Mouse (Mus musculus) MEL (cell line): ENCODE results near the gene Anapc11. TPM values are rescaled to one million over a fixed set of nuclear protein-coding genes. Genes with fewer than 3 reads are reported as not detected.

Experiments used
- DNase-seq: peaks from one replicate; pipeline ENCODE4 v3.0.0; 2011; ENCODE audit warnings: low read depth, low spot score
- H3K27ac ChIP-seq: 2 replicates; pipeline ENCODE4 v1.5.1; 2012; ENCODE audit warnings: low read depth, mild to moderate bottlenecking, control low read depth, low read length, moderate library complexity; ENCODE audit not compliant: control insufficient read depth
- H3K27me3 ChIP-seq, 2 experiments: fragments of 150-350 bp in 1 of 2; sonication (generic) in 1 of 2; 2 replicates each; pipeline ENCODE4 v1.6.1; 2012; ENCODE audit warnings: low read length in 2 of 2, mild to moderate bottlenecking in 2 of 2, improper control_type of control experiment in 1 of 2, moderate library complexity in 1 of 2; ENCODE audit not compliant: insufficient read depth in 2 of 2, control insufficient read depth in 1 of 2
- H3K36me3 ChIP-seq, 2 experiments: 2 replicates each; pipeline ENCODE4 v1.6.1; 2012 to 2014; ENCODE audit warnings: low read length in 2 of 2, improper control_type of control experiment in 1 of 2, inconsistent platforms in 1 of 2, mild to moderate bottlenecking in 1 of 2; ENCODE audit not compliant: insufficient read depth in 2 of 2, control insufficient read depth in 1 of 2
- H3K4me1 ChIP-seq, 2 experiments: fragments of 150-350 bp in 1 of 2; sonication (generic) in 1 of 2; 2 replicates each; pipeline ENCODE4 v1.6.1; 2012; ENCODE audit warnings: low read length in 2 of 2, improper control_type of control experiment in 1 of 2, mild to moderate bottlenecking in 1 of 2; ENCODE audit not compliant: insufficient read depth in 2 of 2, control insufficient read depth in 1 of 2
- H3K4me3 ChIP-seq, 2 experiments: fragments of 150-350 bp in 1 of 2; sonication (generic) in 1 of 2; 2 replicates each; pipeline ENCODE4 v1.5.1; 2012; ENCODE audit warnings: low read depth in 2 of 2, low read length in 2 of 2, mild to moderate bottlenecking in 2 of 2, moderate library complexity in 2 of 2, control low read depth in 1 of 2, improper control_type of control experiment in 1 of 2; ENCODE audit not compliant: control insufficient read depth in 1 of 2, insufficient read depth in 1 of 2
- H3K79me2 ChIP-seq: 2 replicates; pipeline ENCODE4 v1.6.1; 2012; ENCODE audit warnings: mild to moderate bottlenecking, low read length, moderate library complexity; ENCODE audit not compliant: control insufficient read depth, poor library complexity, insufficient read depth
- H3K9ac ChIP-seq: 2 replicates; pipeline ENCODE4 v1.6.1; 2012; ENCODE audit warnings: low read depth, mild to moderate bottlenecking, control low read depth, low read length, moderate library complexity; ENCODE audit not compliant: control insufficient read depth, poor library complexity, severe bottlenecking
- H3K9me3 ChIP-seq: fragments of 150-350 bp; sonication (generic); replicated peaks from 2 replicates; pipeline ENCODE4 v1.6.1; 2012; ENCODE audit warnings: mild to moderate bottlenecking, low read length, improper control_type of control experiment, moderate library complexity; ENCODE audit not compliant: insufficient read depth
- BHLHE40 ChIP-seq: IDR thresholded peaks from 2 replicates; pipeline ENCODE4 v1.6.1; 2012; ENCODE audit warnings: low read depth, mild to moderate bottlenecking, inconsistent platforms, low read length, improper control_type of control experiment, borderline replicate concordance
- CHD1 ChIP-seq: IDR thresholded peaks from 2 replicates; pipeline ENCODE4 v1.6.1; 2012; ENCODE audit warnings: low read depth, mild to moderate bottlenecking, inconsistent platforms, low read length, improper control_type of control experiment
- CTCF ChIP-seq, 3 experiments: IDR thresholded peaks in 2 of 3; conservative IDR thresholded peaks in 1 of 3; 2 replicates each; pipeline ENCODE4 v1.5.1; 2011 to 2012; ENCODE audit warnings: low read length in 3 of 3, low read depth in 2 of 3, mild to moderate bottlenecking in 2 of 3, improper control_type of control experiment in 1 of 3, inconsistent platforms in 1 of 3, mixed read lengths in 1 of 3, moderate library complexity in 1 of 3; ENCODE audit not compliant: control insufficient read depth in 1 of 3, insufficient read depth in 1 of 3, poor library complexity in 1 of 3, severe bottlenecking in 1 of 3
- E2F4 ChIP-seq: IDR thresholded peaks from 2 replicates; pipeline ENCODE4 v1.6.1; 2011; ENCODE audit warnings: low read depth, low read length, improper control_type of control experiment, borderline replicate concordance
- ETS1 ChIP-seq: IDR thresholded peaks from 2 replicates; pipeline ENCODE4 v1.6.1; 2012; ENCODE audit warnings: low read depth, mild to moderate bottlenecking, inconsistent platforms, low read length, improper control_type of control experiment, moderate library complexity
- GABPA ChIP-seq: IDR thresholded peaks from 2 replicates; pipeline ENCODE4 v1.6.1; 2012; ENCODE audit warnings: low read depth, mild to moderate bottlenecking, inconsistent platforms, low read length, improper control_type of control experiment, moderate library complexity
- HCFC1 ChIP-seq: IDR thresholded peaks from 2 replicates; pipeline ENCODE4 v1.6.1; 2012; ENCODE audit warnings: low read depth, mild to moderate bottlenecking, inconsistent platforms, low read length, improper control_type of control experiment, moderate library complexity
- JUND ChIP-seq: IDR thresholded peaks from 2 replicates; pipeline ENCODE4 v1.6.1; 2011; ENCODE audit warnings: low read depth, mild to moderate bottlenecking, improper control_type of control experiment, low read length
- MAX ChIP-seq: IDR thresholded peaks from 2 replicates; pipeline ENCODE4 v1.6.1; 2011; ENCODE audit warnings: low read length, improper control_type of control experiment
- MAZ ChIP-seq: IDR thresholded peaks from 2 replicates; pipeline ENCODE4 v1.6.1; 2012; ENCODE audit warnings: low read depth, mild to moderate bottlenecking, inconsistent platforms, low read length, improper control_type of control experiment
- MEF2A ChIP-seq: IDR thresholded peaks from 2 replicates; pipeline ENCODE4 v1.6.1; 2014; ENCODE audit warnings: low read depth, mild to moderate bottlenecking, inconsistent platforms, low read length, improper control_type of control experiment; ENCODE audit not compliant: poor library complexity, insufficient replicate concordance, severe bottlenecking; ENCODE audit errors: extremely low read depth
- MYC ChIP-seq: IDR thresholded peaks from 2 replicates; pipeline ENCODE4 v1.6.1; 2011; ENCODE audit warnings: low read depth, mild to moderate bottlenecking, low read length, improper control_type of control experiment, moderate library complexity
- NELFE ChIP-seq: IDR thresholded peaks from 2 replicates; pipeline ENCODE4 v1.6.1; 2011; ENCODE audit warnings: low read depth, low read length, improper control_type of control experiment
- NRF1 ChIP-seq: IDR thresholded peaks from 2 replicates; pipeline ENCODE4 v1.6.1; 2014; ENCODE audit warnings: low read depth, mild to moderate bottlenecking, inconsistent platforms, low read length, improper control_type of control experiment, moderate library complexity; ENCODE audit not compliant: poor library complexity, insufficient read depth, severe bottlenecking
- POLR2A ChIP-seq, 2 experiments: IDR thresholded peaks; 2 replicates each; pipeline ENCODE4 v1.6.1; 2011 to 2012; ENCODE audit warnings: low read length in 2 of 2, mild to moderate bottlenecking in 2 of 2, control low read depth in 1 of 2, improper control_type of control experiment in 1 of 2, low read depth in 1 of 2, moderate library complexity in 1 of 2; ENCODE audit not compliant: control insufficient read depth in 1 of 2, insufficient read depth in 1 of 2, poor library complexity in 1 of 2
- POLR2AphosphoS5 ChIP-seq: IDR thresholded peaks from 2 replicates; pipeline ENCODE4 v1.6.1; 2012; ENCODE audit warnings: low read depth, borderline replicate concordance, mild to moderate bottlenecking, inconsistent platforms, low read length, moderate library complexity, mixed read lengths
- RAD21 ChIP-seq: IDR thresholded peaks from 2 replicates; pipeline ENCODE4 v1.6.1; 2011; ENCODE audit warnings: mild to moderate bottlenecking, low read depth, low read length, improper control_type of control experiment
- RCOR1 ChIP-seq: IDR thresholded peaks from 2 replicates; pipeline ENCODE4 v1.6.1; 2012; ENCODE audit warnings: low read depth, mild to moderate bottlenecking, inconsistent platforms, low read length, improper control_type of control experiment
- SIN3A ChIP-seq: IDR thresholded peaks from 2 replicates; pipeline ENCODE4 v1.6.1; 2012; ENCODE audit warnings: low read length, improper control_type of control experiment, inconsistent platforms
- TBP ChIP-seq: IDR thresholded peaks from 2 replicates; pipeline ENCODE4 v1.8.0; 2011; ENCODE audit warnings: low read depth, low read length, improper control_type of control experiment
- TCF12 ChIP-seq: IDR thresholded peaks from 2 replicates; pipeline ENCODE4 v1.6.1; 2014; ENCODE audit warnings: low read depth, mild to moderate bottlenecking, inconsistent platforms, low read length, improper control_type of control experiment, moderate library complexity
- USF1 ChIP-seq: IDR thresholded peaks from 2 replicates; pipeline ENCODE4 v1.6.1; 2014; ENCODE audit warnings: low read depth, mild to moderate bottlenecking, inconsistent platforms, low read length, improper control_type of control experiment, moderate library complexity
- ZC3H11A ChIP-seq: IDR thresholded peaks from 2 replicates; pipeline ENCODE4 v1.6.1; 2012; ENCODE audit warnings: low read depth, mild to moderate bottlenecking, inconsistent platforms, low read length, improper control_type of control experiment
- ZKSCAN1 ChIP-seq: IDR thresholded peaks from 2 replicates; pipeline ENCODE4 v1.6.1; 2012; ENCODE audit warnings: low read depth, mild to moderate bottlenecking, inconsistent platforms, low read length, improper control_type of control experiment, moderate library complexity
- polyA plus RNA-seq, 2 experiments: library from polyadenylated mRNA; stranded (reverse) in 1 of 2; unstranded in 1 of 2; fragments of >175 nt in 1 of 2; fragments of >200 nt in 1 of 2; gene quantifications; 2 replicates each; pipeline versions ENCODE4 v1.2.1 to v1.2.4; 2012; ENCODE audit warnings: low replicate concordance in 2 of 2, low read depth in 1 of 2; ENCODE audit not compliant: insufficient read length in 2 of 2, insufficient read depth in 1 of 2, missing spikeins in 1 of 2
- total RNA-seq: library from RNA; depleted of rRNA; stranded (reverse); fragments of 300-350 nt; gene quantifications from 2 replicates; pipeline ENCODE4 v1.2.3, GENCODE M21; 2012

The Anapc11 gene
- total and polyA plus RNA-seq, 3 experiments, result 120 to 130 TPM; not detected in 1

- H3K27me3 ChIP-seq, result no peaks in the 10 kb centered on the region
- H3K27ac ChIP-seq, result peak overlapping the region; percentile 70
- peaks cover 5 to 41% of the 10 kb centered on the region in 2 experiments for H3K4me1 ChIP-seq
- peak; percentile 62 for DNase-seq
- peaks cover 65% of the 10 kb centered on the region for H3K79me2 ChIP-seq
- H3K9me3 ChIP-seq, result no peaks in the 10 kb centered on the region
- H3K36me3 ChIP-seq, result peaks cover 45 to 57% of the 10 kb centered on the region in 2 experiments
- peak overlapping the region; percentile 74 to 95 for H3K4me3 ChIP-seq
- TF ChIP-seq USF1 (no peak), TBP (0 out of 2 replicates have a peak, but pooled peaks have one; percentile 12), SIN3A (peak; percentile 21; the same call in 1 of the 2 replicates), NELFE (no peak), CHD1 (0 out of 2 replicates have a peak, but pooled peaks have one; percentile 70), HCFC1 (0 out of 2 replicates have a peak, but pooled peaks have one; percentile 30), ZC3H11A (no peak), RCOR1 (no peak)
- peak overlapping the region; percentile 99 for H3K9ac ChIP-seq
Observed at GRCm38 (mm10) chr11:120597240-120598235, 683 bp upstream of the Anapc11 start.

GRCm38 (mm10) chr11:120598990-120599549 is 849 bp downstream of the Anapc11 start:
- Histone ChIP-seq H3K4me3 (peak overlapping the region; percentile 63 to 89), H3K9ac (peak overlapping the region; percentile 93), H3K27ac (peak overlapping the region; percentile 92), H3K9me3 (no peaks in the 10 kb centered on the region), H3K27me3 (no peaks in the 10 kb centered on the region), H3K36me3 (peaks cover 36 to 47% of the 10 kb centered on the region in 2 experiments), H3K4me1 (peaks cover 5 to 37% of the 10 kb centered on the region in 2 experiments), H3K79me2 (peaks cover 54% of the 10 kb centered on the region)
- TF ChIP-seq NELFE, result no peak
- TF ChIP-seq MAZ, result no peak
- no peak for TF ChIP-seq MEF2A
- TF ChIP-seq NRF1, result no peak
- TF ChIP-seq JUND, result no peak
- no peak for TF ChIP-seq TCF12
- TF ChIP-seq BHLHE40, result no peak
- no peak for TF ChIP-seq ZKSCAN1
- TF ChIP-seq CTCF (IDR thresholded peaks at IDR 0.05 in 2 of 3, conservative IDR thresholded peaks at IDR 0.05 in 1 of 3; ENCODE audit: control insufficient read depth in 1 of 3, insufficient read depth in 1 of 3, low read depth in 2 of 3, low read length in 3 of 3, poor library complexity in 1 of 3, severe bottlenecking in 1 of 3), result no peak
- no peak for TF ChIP-seq POLR2A (IDR thresholded peaks at IDR 0.05; ENCODE audit: control insufficient read depth in 1 of 2, insufficient read depth in 1 of 2, low read depth in 1 of 2, low read length in 2 of 2, poor library complexity in 1 of 2)
- TF ChIP-seq ZC3H11A, result no peak
- TF ChIP-seq ETS1, result no peak
- no peak for TF ChIP-seq HCFC1
- no peak for TF ChIP-seq MYC
- no peak for TF ChIP-seq MAX
- TF ChIP-seq TBP, result no peak
- TF ChIP-seq POLR2AphosphoS5, result no peak
- TF ChIP-seq GABPA, result no peak
- no peak for TF ChIP-seq RAD21
- no peak for TF ChIP-seq E2F4
- DNase-seq, result no peak
